Mouse (Mus musculus) heart, postnatal 0 days (tissue): Measurements from ENCODE around the gene Gpr84.

Experiments used
- CTCF ChIP-seq: IDR thresholded peaks from 2 replicates; pipeline ENCODE4 v1.5.1; 2016; ENCODE audit warnings: antibody characterized with exemption, control low read depth, low read depth
- EP300 ChIP-seq: IDR thresholded peaks from 2 replicates; pipeline ENCODE4 v1.6.1; 2016; ENCODE audit warnings: antibody characterized with exemption, low read depth

DNA sequence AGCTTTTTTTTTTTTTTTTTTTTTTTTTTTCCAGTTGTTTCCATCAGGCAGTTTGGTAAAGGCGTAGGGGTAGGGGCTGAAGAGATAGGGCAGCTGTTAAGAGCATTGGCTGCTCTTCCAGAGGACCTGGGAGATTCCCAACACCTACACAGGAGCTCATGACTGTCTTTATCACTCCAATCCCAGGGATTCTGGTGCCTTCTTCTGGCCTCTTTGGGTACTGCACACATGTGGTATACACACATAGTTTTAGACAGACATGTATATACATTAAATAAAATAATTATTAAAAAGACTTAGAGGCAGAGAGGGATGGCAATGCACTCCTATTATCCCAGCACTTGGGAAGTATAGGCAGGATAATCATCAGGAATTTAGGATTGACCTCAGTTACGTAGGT lies 17.0 kb downstream of the Gpr84 start:
- TF ChIP-seq CTCF: no peak
- TF ChIP-seq EP300: no peak
